Mouse (Mus musculus) retina, postnatal 1 day (tissue): ENCODE data around the gene Trio.

Experiments
- DNase-seq: peaks from one replicate; pipeline ENCODE4 v3.0.0-alpha.2; 2012

Trio gene

GRCm38 (mm10) chr15:27991066-27991701 is 34.5 kb downstream of the Trio start:
- no peak for DNase-seq

- no peak for DNase-seq
These were observed 37.7 kb downstream of the Trio start for GRCm38 (mm10) chr15:27987979-27988378.

- DNase-seq = no peak
These were observed 40.8 kb downstream of the Trio start for GRCm38 (mm10) chr15:27984881-27985280.

- peak; percentile 35 for DNase-seq
These were observed 43.7 kb downstream of the Trio start for GRCm38 (mm10) chr15:27981764-27982500.

- DNase-seq = no peak
These were observed 44.4 kb downstream of the Trio start for GRCm38 (mm10) chr15:27981258-27981657.

GRCm38 (mm10) chr15:27980436-27980835 is 45.2 kb downstream of the Trio start:
- no peak for DNase-seq

- DNase-seq = peak; percentile 50
These were observed 48.7 kb downstream of the Trio start for GRCm38 (mm10) chr15:27976950-27977349.

- no peak for DNase-seq
These were observed 49.3 kb downstream of the Trio start for GRCm38 (mm10) chr15:27976366-27976765.

GRCm38 (mm10) chr15:27974637-27975036 is 51.0 kb downstream of the Trio start:
- DNase-seq = no peak

- no peak for DNase-seq
These were observed 57.5 kb downstream of the Trio start for GRCm38 (mm10) chr15:27968183-27968582.

- no peak for DNase-seq
These were observed 58.3 kb downstream of the Trio start for GRCm38 (mm10) chr15:27967128-27967876.

GRCm38 (mm10) chr15:27964877-27965276 is 60.8 kb downstream of the Trio start:
- no peak for DNase-seq

GRCm38 (mm10) chr15:27963506-27963905 is 62.1 kb downstream of the Trio start:
- no peak for DNase-seq

- DNase-seq = no peak
These were observed 65.0 kb downstream of the Trio start for GRCm38 (mm10) chr15:27960642-27961041.

- no peak for DNase-seq
These were observed 67.8 kb downstream of the Trio start for GRCm38 (mm10) chr15:27957867-27958266.

- DNase-seq = peak; percentile 57
These were observed 70.0 kb downstream of the Trio start for GRCm38 (mm10) chr15:27955614-27956013.

- no peak for DNase-seq
These were observed 71.3 kb downstream of the Trio start for GRCm38 (mm10) chr15:27954356-27954755.

- DNase-seq = no peak
These were observed 72.1 kb downstream of the Trio start for GRCm38 (mm10) chr15:27953570-27953969.

GRCm38 (mm10) chr15:27951195-27951594 is 74.5 kb downstream of the Trio start:
- no peak for DNase-seq

- no peak for DNase-seq
These were observed 76.5 kb downstream of the Trio start for GRCm38 (mm10) chr15:27949196-27949595.

- DNase-seq = no peak
These were observed 77.8 kb downstream of the Trio start for GRCm38 (mm10) chr15:27947880-27948279.

GRCm38 (mm10) chr15:27945570-27945969 is 80.1 kb downstream of the Trio start:
- DNase-seq = no peak

- no peak for DNase-seq
These were observed 80.8 kb downstream of the Trio start for GRCm38 (mm10) chr15:27944898-27945297.
